Mouse (Mus musculus): ENCODE results near the gene Cyth1.

- TF ChIP-seq CTCF (IDR thresholded peaks at IDR 0.05; ENCODE audit: extremely low read depth, insufficient read depth, insufficient read length, insufficient replicate concordance) (no peak), POLR2A (IDR thresholded peaks at IDR 0.05; ENCODE audit: low read depth, low read length) (no peak)
Measured at GRCm38 (mm10) chr11:118113516-118114205, 134.7 kb downstream of the Cyth1 start.
